Mouse (Mus musculus) neural tube, embryonic 14.5 days (tissue): ENCODE measurements around the gene Baat. TPM values are rescaled to one million over a fixed set of nuclear protein-coding genes. Genes with fewer than 3 reads are reported as not detected.

Experiments
- ATAC-seq: fragments of 200-750 bp; cut with Nextera tagmentation; 2 replicates; pipeline ENCODE4 v1.8.0; 2017; ENCODE audit warnings: low read depth, mild to moderate bottlenecking, moderate TSS enrichment, moderate library complexity
- H3K27ac ChIP-seq: fragments of 300-500 bp; sonication (generic); 2 replicates; pipeline ENCODE4 v1.5.1; 2014; ENCODE audit warnings: low read depth, mild to moderate bottlenecking, control low read depth, low read length, moderate library complexity, mixed read lengths
- H3K27me3 ChIP-seq: fragments of 300-500 bp; sonication (generic); 2 replicates; pipeline ENCODE4 v1.6.1; 2014; ENCODE audit warnings: low read length; ENCODE audit not compliant: control insufficient read depth, insufficient read depth
- H3K36me3 ChIP-seq: fragments of 300-500 bp; sonication (generic); 2 replicates; pipeline ENCODE4 v1.6.1; 2014; ENCODE audit warnings: low read length, mixed read lengths; ENCODE audit not compliant: control insufficient read depth, insufficient read depth
- H3K4me1 ChIP-seq: fragments of 300-500 bp; sonication (generic); 2 replicates; pipeline ENCODE4 v1.6.1; 2014; ENCODE audit warnings: low read length; ENCODE audit not compliant: control insufficient read depth, insufficient read depth
- H3K4me2 ChIP-seq: fragments of 300-500 bp; sonication (generic); 2 replicates; pipeline ENCODE4 v1.6.1; 2014; ENCODE audit warnings: mild to moderate bottlenecking, low read depth, low read length, control low read depth
- H3K4me3 ChIP-seq: fragments of 300-500 bp; sonication (generic); 2 replicates; pipeline ENCODE4 v1.5.1; 2014; ENCODE audit warnings: low read depth, low read length, control low read depth, mixed read lengths
- H3K9ac ChIP-seq: fragments of 300-500 bp; sonication (generic); replicated peaks from 2 replicates; pipeline ENCODE4 v1.6.1; 2014; ENCODE audit warnings: low read depth, mild to moderate bottlenecking, control low read depth, low read length, mixed read lengths
- H3K9me3 ChIP-seq: fragments of 300-500 bp; sonication (generic); 2 replicates; pipeline ENCODE4 v1.6.1; 2016; ENCODE audit warnings: low read length; ENCODE audit not compliant: control insufficient read depth
- WGBS: fragments of 180-500 bp; shearing (Covaris S2); extraction: QIAGEN DNeasy Blood & Tissue Kit; methylation state at CpG from one replicate; pipeline ENCODE4 v1.1.7; 2014; 5-methylcytosine and 5-hydroxymethylcytosine counted together
- polyA plus RNA-seq: library from polyadenylated mRNA; unstranded; fragments of >200 nt; fragmentation: Nextera tagmentation; extraction: Ambion mirVana; gene quantifications from 2 replicates; pipeline ENCODE4 v1.2.1, GENCODE M21; 2014

Baat gene
- polyA plus RNA-seq = not detected in 2 replicates

- WGBS = 80% methylated on average over 3 of the region's 3 CpGs
- H3K9me3 ChIP-seq = no peaks in the 10 kb centered on the region
- no peaks in the 10 kb centered on the region for H3K4me1 ChIP-seq
- no peaks in the 10 kb centered on the region for H3K27me3 ChIP-seq
- H3K4me3 ChIP-seq = no peak within 1 kb of the TSS
- H3K36me3 ChIP-seq = no peaks in the 10 kb centered on the region
- no peak for ATAC-seq
- no peak within 1 kb of the TSS for H3K9ac ChIP-seq
- no peak within 1 kb of the TSS for H3K27ac ChIP-seq
- H3K4me2 ChIP-seq = no peak within 1 kb of the TSS
Observed at GRCm38 (mm10) chr4:49506386-49506785, at the start of gene Baat. TSS of gene Baat (minus strand) at chr4:49506557.

- no peak overlapping the region for H3K4me2 ChIP-seq
- no peaks in the 10 kb centered on the region for H3K9me3 ChIP-seq
- H3K27ac ChIP-seq = no peak overlapping the region
- H3K4me1 ChIP-seq = no peaks in the 10 kb centered on the region
- 80% methylated on average over 5 of the region's 5 CpGs for WGBS
- no peak overlapping the region for H3K9ac ChIP-seq
- no peaks in the 10 kb centered on the region for H3K27me3 ChIP-seq
- ATAC-seq = no peak
- no peak overlapping the region for H3K4me3 ChIP-seq
- H3K36me3 ChIP-seq = no peaks in the 10 kb centered on the region
Observed at GRCm38 (mm10) chr4:49553380-49553779, 47.0 kb upstream of the Baat start.

- Histone ChIP-seq H3K4me1 (no peaks in the 10 kb centered on the region), H3K4me3 (no peak within 1 kb of the TSS), H3K27ac (no peak within 1 kb of the TSS), H3K36me3 (no peaks in the 10 kb centered on the region), H3K9ac (no peak within 1 kb of the TSS), H3K4me2 (no peak within 1 kb of the TSS), H3K9me3 (no peaks in the 10 kb centered on the region), H3K27me3 (no peaks in the 10 kb centered on the region)
- ATAC-seq = no peak
- 61% methylated on average over 3 of the region's 3 CpGs for WGBS
Observed at GRCm38 (mm10) chr4:49549383-49549782, 43.0 kb upstream of the Baat start, which contains the start of gene Aldob. TSS of gene Aldob (minus strand) at chr4:49549546.

- Histone ChIP-seq H3K36me3 (no peaks in the 10 kb centered on the region), H3K4me1 (no peaks in the 10 kb centered on the region), H3K27me3 (no peaks in the 10 kb centered on the region), H3K9ac (no peak overlapping the region), H3K4me3 (no peak overlapping the region), H3K9me3 (no peaks in the 10 kb centered on the region), H3K4me2 (no peak overlapping the region), H3K27ac (no peak overlapping the region)
- no peak for ATAC-seq
- 92% methylated on average over 7 of the region's 7 CpGs for WGBS
Observed at GRCm38 (mm10) chr4:49547544-49548219, 41.3 kb upstream of the Baat start.

- no peak overlapping the region for H3K9ac ChIP-seq
- H3K4me3 ChIP-seq = no peak overlapping the region
- 81% methylated on average over 6 of the region's 6 CpGs for WGBS
- H3K9me3 ChIP-seq = no peaks in the 10 kb centered on the region
- no peak for ATAC-seq
- H3K27me3 ChIP-seq = no peaks in the 10 kb centered on the region
- H3K4me1 ChIP-seq = no peaks in the 10 kb centered on the region
- H3K36me3 ChIP-seq = no peaks in the 10 kb centered on the region
- no peak overlapping the region for H3K27ac ChIP-seq
- H3K4me2 ChIP-seq = no peak overlapping the region
Observed at GRCm38 (mm10) chr4:49546873-49547543, 40.7 kb upstream of the Baat start.

- Histone ChIP-seq H3K9ac (no peak overlapping the region), H3K4me3 (no peak overlapping the region), H3K36me3 (no peaks in the 10 kb centered on the region), H3K4me1 (no peaks in the 10 kb centered on the region), H3K27me3 (no peaks in the 10 kb centered on the region), H3K27ac (no peak overlapping the region), H3K9me3 (no peaks in the 10 kb centered on the region), H3K4me2 (no peak overlapping the region)
- no peak for ATAC-seq
- 84% methylated on average over 2 of the region's 2 CpGs for WGBS
Observed at GRCm38 (mm10) chr4:49546026-49546425, 39.7 kb upstream of the Baat start.

- no peak overlapping the region for H3K9ac ChIP-seq
- no peak overlapping the region for H3K27ac ChIP-seq
- H3K4me2 ChIP-seq = no peak overlapping the region
- 71% methylated on average over 3 of the region's 3 CpGs for WGBS
- ATAC-seq = no peak
- no peaks in the 10 kb centered on the region for H3K9me3 ChIP-seq
- no peak overlapping the region for H3K4me3 ChIP-seq
- no peaks in the 10 kb centered on the region for H3K4me1 ChIP-seq
- no peaks in the 10 kb centered on the region for H3K36me3 ChIP-seq
- H3K27me3 ChIP-seq = no peaks in the 10 kb centered on the region
Observed at GRCm38 (mm10) chr4:49540966-49541365, 34.6 kb upstream of the Baat start.

- 76% methylated on average over 6 of the region's 6 CpGs for WGBS
- Histone ChIP-seq H3K4me3 (no peak overlapping the region), H3K4me2 (no peak overlapping the region), H3K27ac (no peak overlapping the region), H3K9me3 (no peaks in the 10 kb centered on the region), H3K9ac (no peak overlapping the region), H3K36me3 (no peaks in the 10 kb centered on the region), H3K27me3 (no peaks in the 10 kb centered on the region), H3K4me1 (no peaks in the 10 kb centered on the region)
- ATAC-seq = no peak
Observed at GRCm38 (mm10) chr4:49539665-49540064, 33.3 kb upstream of the Baat start.

- Histone ChIP-seq H3K36me3 (no peaks in the 10 kb centered on the region), H3K4me2 (no peak overlapping the region), H3K4me1 (no peaks in the 10 kb centered on the region), H3K9ac (no peak overlapping the region), H3K27me3 (no peaks in the 10 kb centered on the region), H3K4me3 (no peak overlapping the region), H3K9me3 (no peaks in the 10 kb centered on the region), H3K27ac (no peak overlapping the region)
- ATAC-seq = no peak
- WGBS = 89% methylated on average over 4 of the region's 4 CpGs
Observed at GRCm38 (mm10) chr4:49536671-49537070, 30.3 kb upstream of the Baat start.
